Mouse (Mus musculus) cerebral cortex, adult 2 months (tissue): ENCODE results near the gene Creb3l4.

Experiments
- WGBS: fragments of 180-500 bp; shearing (Covaris S2); methylation state at CpG from one replicate; pipeline ENCODE4 v1.1.7; 2018; 5-methylcytosine and 5-hydroxymethylcytosine counted together

Creb3l4 gene

GRCm38 (mm10) chr3:90231507-90232333 is 11.6 kb downstream of the Creb3l4 start, which contains the start of gene Jtb:
Gene Jtb (plus strand): TSS chr3:90231597.
- under 1% methylated on average over 61 of the region's 61 CpGs for WGBS

GRCm38 (mm10) chr3:90231075-90231474 is 12.2 kb downstream of the Creb3l4 start:
- 7% methylated on average over 8 of the region's 8 CpGs for WGBS

GRCm38 (mm10) chr3:90224331-90224730 is 19.0 kb downstream of the Creb3l4 start:
- 86% methylated on average over 10 of the region's 10 CpGs for WGBS

GRCm38 (mm10) chr3:90222941-90223340 is 20.4 kb downstream of the Creb3l4 start:
- WGBS = 79% methylated on average over 3 of the region's 3 CpGs

GRCm38 (mm10) chr3:90222455-90222854 is 20.9 kb downstream of the Creb3l4 start:
- WGBS = 80% methylated on average over 4 of the region's 4 CpGs

GRCm38 (mm10) chr3:90221123-90221522 is 22.2 kb downstream of the Creb3l4 start:
- WGBS = 25% methylated on average over 5 of the region's 5 CpGs

GRCm38 (mm10) chr3:90220531-90220951 is 22.8 kb downstream of the Creb3l4 start:
- 2% methylated on average over 20 of the region's 20 CpGs for WGBS

- WGBS = 8% methylated on average over 6 of the region's 6 CpGs
These were observed 23.2 kb downstream of the Creb3l4 start for GRCm38 (mm10) chr3:90220088-90220487.

GRCm38 (mm10) chr3:90215825-90216380 is 27.4 kb downstream of the Creb3l4 start:
- 46% methylated on average over 1 of the region's 1 CpGs for WGBS

GRCm38 (mm10) chr3:90213956-90214684 is 29.2 kb downstream of the Creb3l4 start:
- 10% methylated on average over 12 of the region's 12 CpGs for WGBS

GRCm38 (mm10) chr3:90213377-90213866 is 29.9 kb downstream of the Creb3l4 start, which contains the start of the genes Rps27 and Rab13:
Gene Rps27 (minus strand): TSS chr3:90213651.
Gene Rab13 (plus strand): TSS chr3:90213695.
- under 1% methylated on average over 42 of the region's 42 CpGs for WGBS

- WGBS = 7% methylated on average over 5 of the region's 5 CpGs
These were observed 30.6 kb downstream of the Creb3l4 start for GRCm38 (mm10) chr3:90212723-90213122.

GRCm38 (mm10) chr3:90211475-90212398 is 31.6 kb downstream of the Creb3l4 start:
- 68% methylated on average over 13 of the region's 13 CpGs for WGBS

- 85% methylated on average over 5 of the region's 5 CpGs for WGBS
These were observed 33.3 kb downstream of the Creb3l4 start for GRCm38 (mm10) chr3:90209908-90210566.

- WGBS = 87% methylated on average over 2 of the region's 2 CpGs
These were observed 34.6 kb downstream of the Creb3l4 start for GRCm38 (mm10) chr3:90208662-90209061.

GRCm38 (mm10) chr3:90204582-90204981 is 38.7 kb downstream of the Creb3l4 start:
- WGBS = 97% methylated on average over 2 of the region's 2 CpGs

GRCm38 (mm10) chr3:90203619-90204018 is 39.7 kb downstream of the Creb3l4 start:
- WGBS = 75% methylated on average over 5 of the region's 5 CpGs

- 42% methylated on average over 1 of the region's 1 CpGs for WGBS
These were observed 40.4 kb downstream of the Creb3l4 start for GRCm38 (mm10) chr3:90202884-90203283.

- 95% methylated on average over 1 of the region's 1 CpGs for WGBS
These were observed 45.8 kb downstream of the Creb3l4 start for GRCm38 (mm10) chr3:90197548-90197947.

- WGBS = 75% methylated on average over 1 of the region's 1 CpGs
These were observed 47.7 kb downstream of the Creb3l4 start for GRCm38 (mm10) chr3:90195644-90196043.
